Mouse (Mus musculus) heart, adult 2 months (tissue): ENCODE measurements around the gene Gm45337.

Source experiments
- CTCF ChIP-seq: fragments of 200-600 bp; IDR thresholded peaks from 2 replicates; pipeline ENCODE4 v1.8.1; 2022; ENCODE audit warnings: antibody characterized with exemption, mild to moderate bottlenecking, moderate library complexity
- EP300 ChIP-seq: fragments of 200-500 bp; IDR thresholded peaks from 2 replicates; pipeline ENCODE4 v1.6.1; 2011; ENCODE audit warnings: low read depth, low read length, control low read depth; ENCODE audit not compliant: insufficient read depth
- POLR2A ChIP-seq: fragments of 200-500 bp; IDR thresholded peaks from 2 replicates; pipeline ENCODE4 v1.6.1; 2011; ENCODE audit warnings: mild to moderate bottlenecking, low read depth, low read length, control low read depth; ENCODE audit not compliant: insufficient read depth

- no peak for TF ChIP-seq POLR2A
- no peak for TF ChIP-seq CTCF
- TF ChIP-seq EP300, result no peak
These were observed 10.9 kb upstream of the Gm45337 start for GRCm38 (mm10) chr7:142155308-142155707.
